Mouse (Mus musculus) midbrain, embryonic 13.5 days (tissue): ENCODE data around the gene Cldnd1. TPM values are rescaled to one million over a fixed set of nuclear protein-coding genes. Genes with fewer than 3 reads are reported as not detected.
A peak's percentile ranks its signal among the peaks of the same experiment; 100 is the strongest.

ENCODE experiments used
- ATAC-seq: fragments of 200-750 bp; cut with Nextera tagmentation; 2 replicates; pipeline ENCODE4 v1.8.0; 2017; ENCODE audit warnings: mild to moderate bottlenecking, moderate TSS enrichment, moderate library complexity
- H3K27ac ChIP-seq: fragments of 300-500 bp; sonication (generic); 2 replicates; pipeline ENCODE4 v1.5.1; 2015; ENCODE audit warnings: inconsistent platforms, mild to moderate bottlenecking, moderate library complexity
- H3K27me3 ChIP-seq: fragments of 300-500 bp; sonication (generic); 2 replicates; pipeline ENCODE4 v1.6.1; 2015; ENCODE audit warnings: mild to moderate bottlenecking, inconsistent platforms
- H3K36me3 ChIP-seq: fragments of 300-500 bp; sonication (generic); 2 replicates; pipeline ENCODE4 v1.6.1; 2015; ENCODE audit warnings: mild to moderate bottlenecking, inconsistent platforms
- H3K4me1 ChIP-seq: fragments of 300-500 bp; sonication (generic); replicated peaks from 2 replicates; pipeline ENCODE4 v1.6.1; 2015; ENCODE audit warnings: inconsistent platforms
- H3K4me2 ChIP-seq: fragments of 300-500 bp; sonication (generic); replicated peaks from 2 replicates; pipeline ENCODE4 v1.6.1; 2015; ENCODE audit warnings: moderate library complexity, mild to moderate bottlenecking, inconsistent platforms
- H3K4me3 ChIP-seq: fragments of 300-500 bp; sonication (generic); replicated peaks from 2 replicates; pipeline ENCODE4 v1.5.1; 2015; ENCODE audit warnings: mild to moderate bottlenecking, inconsistent platforms
- H3K9ac ChIP-seq: fragments of 300-500 bp; sonication (generic); replicated peaks from 2 replicates; pipeline ENCODE4 v1.6.1; 2015; ENCODE audit warnings: mild to moderate bottlenecking, inconsistent platforms
- H3K9me3 ChIP-seq: fragments of 300-500 bp; sonication (generic); 2 replicates; pipeline ENCODE4 v1.6.1; 2016; ENCODE audit warnings: mild to moderate bottlenecking, inconsistent platforms
- WGBS: fragments of 180-500 bp; shearing (Covaris S2); methylation state at CpG from one replicate; pipeline ENCODE4 v1.1.7; 2015; 5-methylcytosine and 5-hydroxymethylcytosine counted together
- polyA plus RNA-seq: library from polyadenylated mRNA; unstranded; fragments of >200 nt; fragmentation: Nextera tagmentation; extraction: Ambion mirVana; gene quantifications from 2 replicates; pipeline ENCODE4 v1.2.1, GENCODE M21; 2015

The Cldnd1 gene
- polyA plus RNA-seq, 1 experiment from 2014 or later, result 113 TPM

DNA sequence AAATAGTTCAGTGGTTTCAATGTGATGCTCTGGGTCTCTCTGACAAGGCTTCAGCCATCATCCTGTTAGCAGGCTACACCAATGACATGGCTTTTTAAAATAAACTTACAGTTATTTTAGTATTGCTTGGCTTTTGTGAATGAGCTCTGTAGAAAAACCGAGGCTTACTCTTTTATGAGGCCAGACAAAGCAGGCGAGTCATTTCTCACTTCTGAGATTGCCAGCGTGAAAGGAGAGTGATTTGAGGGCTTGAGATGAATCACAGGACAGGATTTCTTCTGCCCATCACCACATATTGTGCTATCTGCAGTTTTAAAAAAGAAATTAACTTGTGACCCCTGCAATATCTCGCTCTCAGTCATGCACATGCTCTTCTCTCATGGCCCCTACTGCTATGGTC lies 12.7 kb upstream of the Cldnd1 start:
- Histone ChIP-seq H3K9me3 (no peaks in the 10 kb centered on the region), H3K4me1 (no peaks in the 10 kb centered on the region), H3K9ac (no peak overlapping the region), H3K27me3 (no peaks in the 10 kb centered on the region), H3K27ac (no peak overlapping the region), H3K4me3 (no peak overlapping the region), H3K4me2 (no peak overlapping the region), H3K36me3 (no peaks in the 10 kb centered on the region)
- ATAC-seq, result no peak
- WGBS, result 73% methylated on average over 4 of the region's 4 CpGs

DNA sequence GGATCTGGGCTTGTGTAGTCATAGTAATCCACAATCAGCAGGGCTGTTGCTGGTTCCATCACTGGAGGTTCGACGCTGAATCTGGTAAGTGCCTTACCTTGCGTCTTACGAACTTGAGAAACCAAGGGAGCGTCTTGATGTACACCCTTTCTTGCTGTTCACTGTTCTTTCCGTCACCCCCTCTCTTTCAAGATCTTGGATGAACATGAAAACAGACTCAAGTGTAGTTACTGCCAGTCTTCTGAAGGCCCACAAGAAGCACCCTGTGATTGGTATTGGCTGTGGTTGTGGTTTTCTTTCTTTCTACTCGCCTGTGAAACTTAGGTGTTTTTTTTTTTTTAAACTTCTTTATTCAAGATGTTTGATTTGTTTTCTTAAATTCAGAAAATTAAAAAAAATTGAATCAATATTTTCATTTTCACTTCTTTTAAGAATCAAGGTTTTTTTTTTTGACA lies 9.0 kb upstream of the Cldnd1 start, which contains the start of gene Gpr15:
Gpr15 (minus strand) TSS at position 405 of the 455 bp plus-strand sequence.
- H3K4me1 ChIP-seq, result no peaks in the 10 kb centered on the region
- H3K27ac ChIP-seq, result no peak within 1 kb of the TSS
- whole genome bisulfite sequencing, result 92% methylated on average over 7 of the region's 7 CpGs
- ATAC-seq, result no peak
- H3K9ac ChIP-seq, result no peak within 1 kb of the TSS
- no peaks in the 10 kb centered on the region for H3K9me3 ChIP-seq
- H3K27me3 ChIP-seq, result no peaks in the 10 kb centered on the region
- H3K36me3 ChIP-seq, result no peaks in the 10 kb centered on the region
- no peak within 1 kb of the TSS for H3K4me3 ChIP-seq
- H3K4me2 ChIP-seq, result no peak within 1 kb of the TSS

DNA sequence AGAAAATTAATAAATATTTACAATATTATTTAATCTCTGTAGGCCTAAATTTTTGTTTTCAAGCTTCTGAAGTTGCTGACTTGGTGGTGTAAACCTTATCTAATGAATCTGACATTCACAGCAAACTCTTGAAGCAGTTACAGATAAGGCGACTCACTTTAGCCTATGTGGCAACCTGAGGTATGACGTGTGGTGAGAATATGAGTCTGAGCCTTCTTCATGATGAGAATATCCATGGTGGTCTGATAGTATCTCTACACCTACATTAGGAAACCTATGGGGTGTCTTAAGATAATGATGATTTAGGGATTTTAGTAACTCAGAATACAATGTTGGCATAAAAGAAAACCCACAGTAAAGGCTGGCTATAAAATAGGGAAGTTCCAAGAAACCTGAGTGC lies 5.4 kb upstream of the Cldnd1 start:
- no peaks in the 10 kb centered on the region for H3K36me3 ChIP-seq
- WGBS, result 98% methylated on average over 2 of the region's 2 CpGs
- H3K27ac ChIP-seq, result no peak overlapping the region
- H3K27me3 ChIP-seq, result no peaks in the 10 kb centered on the region
- ATAC-seq, result no peak
- H3K4me3 ChIP-seq, result no peak overlapping the region
- no peak overlapping the region for H3K4me2 ChIP-seq
- H3K9me3 ChIP-seq, result no peaks in the 10 kb centered on the region
- H3K9ac ChIP-seq, result no peak overlapping the region
- no peaks in the 10 kb centered on the region for H3K4me1 ChIP-seq

DNA sequence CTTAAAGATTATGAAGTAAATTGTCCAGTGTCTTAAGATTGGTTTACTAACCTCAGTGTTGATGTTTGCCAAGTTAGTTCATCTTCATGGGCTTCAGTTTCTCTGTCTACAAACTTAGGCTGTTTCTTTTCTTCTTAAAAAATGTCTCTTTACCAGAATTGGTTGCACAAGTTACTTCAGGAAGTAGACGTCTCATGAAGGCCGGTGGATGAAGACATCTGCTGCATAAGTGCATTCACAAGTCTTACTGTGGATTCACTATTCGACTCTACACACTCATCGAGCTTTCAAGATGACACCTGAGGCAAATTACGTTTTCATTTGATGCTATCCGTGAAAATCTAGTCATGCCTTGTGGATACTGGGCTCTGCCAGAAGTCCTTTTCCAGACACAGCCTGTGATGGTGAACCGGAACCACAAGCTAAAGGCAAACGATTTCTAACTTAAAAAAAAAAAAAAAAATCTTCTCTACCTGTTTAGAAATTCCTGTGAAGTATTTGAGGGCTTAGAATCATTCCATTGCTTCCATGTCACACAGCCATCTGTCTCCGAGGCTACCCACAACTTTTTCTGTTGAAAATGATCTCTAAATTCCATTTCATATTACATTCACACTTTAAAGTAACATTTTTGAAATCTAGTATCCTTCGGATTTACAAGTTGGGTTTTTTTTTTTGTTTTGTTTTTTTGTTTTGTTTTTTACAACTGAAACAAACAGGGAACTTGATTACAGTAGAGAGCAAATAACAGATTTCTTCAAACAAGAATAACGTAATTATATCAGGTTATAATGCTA lies 832 bp upstream of the Cldnd1 start:
- no peaks in the 10 kb centered on the region for H3K27me3 ChIP-seq
- no peak for ATAC-seq
- no peak overlapping the region for H3K27ac ChIP-seq
- H3K4me3 ChIP-seq, result no peak overlapping the region
- WGBS, result 81% methylated on average over 11 of the region's 11 CpGs
- H3K9ac ChIP-seq, result no peak overlapping the region
- H3K4me2 ChIP-seq, result no peak overlapping the region; the same call in 1 of the 2 replicates
- H3K9me3 ChIP-seq, result no peaks in the 10 kb centered on the region
- peaks cover 14% of the 10 kb centered on the region for H3K4me1 ChIP-seq
- peaks cover 20% of the 10 kb centered on the region for H3K36me3 ChIP-seq

DNA sequence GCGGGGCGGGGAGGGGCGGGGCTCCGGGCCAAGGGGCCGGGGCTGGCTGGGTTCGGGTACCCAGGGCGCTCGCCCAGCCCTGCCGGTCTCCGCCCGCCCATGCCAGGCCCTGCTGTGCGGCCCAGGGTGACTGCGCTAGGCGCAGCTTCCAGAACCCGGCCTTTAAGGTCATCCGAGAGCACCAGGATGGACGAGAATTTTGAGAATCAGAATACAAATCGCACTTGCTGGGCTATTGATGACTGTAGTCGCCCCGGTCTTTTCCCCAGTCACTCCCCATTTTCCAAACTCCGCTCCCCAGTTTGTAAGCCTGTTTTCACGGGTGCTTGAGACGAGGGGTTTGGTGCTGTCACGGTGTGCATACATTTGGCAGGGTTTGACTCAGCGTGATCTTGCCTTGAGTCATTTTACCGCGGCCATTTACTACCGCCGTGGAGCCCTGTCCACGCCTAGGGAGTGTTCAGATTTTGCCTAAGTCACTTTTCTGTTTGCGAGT lies 514 bp downstream of the Cldnd1 start:
- WGBS, result 1% methylated on average over 28 of the region's 31 CpGs

DNA sequence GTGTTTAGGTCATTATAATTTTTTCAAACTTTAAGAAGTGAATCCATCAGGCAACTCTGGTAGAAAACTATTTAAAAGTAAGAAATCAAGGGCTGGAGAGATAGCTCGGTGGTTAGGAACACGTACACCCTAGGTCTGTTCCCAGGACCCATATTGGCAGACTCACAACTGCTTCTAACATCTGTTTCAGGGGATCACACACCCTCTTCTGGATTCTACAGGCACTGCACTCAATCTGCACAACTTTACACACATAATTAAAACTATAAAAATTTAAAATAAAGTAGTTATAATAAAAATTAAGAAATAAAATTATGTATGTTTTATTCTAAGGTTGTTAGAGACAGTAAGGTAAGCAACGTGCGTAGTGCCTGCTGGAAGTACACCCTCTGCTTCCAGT lies 10.5 kb downstream of the Cldnd1 start:
- no peaks in the 10 kb centered on the region for H3K4me1 ChIP-seq
- H3K27ac ChIP-seq, result no peak overlapping the region
- peaks cover 22% of the 10 kb centered on the region for H3K36me3 ChIP-seq
- no peaks in the 10 kb centered on the region; the same call in 1 of the 2 replicates for H3K9me3 ChIP-seq
- WGBS, result 86% methylated on average over 4 of the region's 4 CpGs
- H3K4me2 ChIP-seq, result no peak overlapping the region
- H3K27me3 ChIP-seq, result no peaks in the 10 kb centered on the region
- ATAC-seq, result no peak
- no peak overlapping the region for H3K9ac ChIP-seq
- no peak overlapping the region for H3K4me3 ChIP-seq

More for the DNA sequence above, 514 bp downstream of the Cldnd1 start:
- Histone ChIP-seq H3K4me2 (peak overlapping the region; percentile 69), H3K27me3 (no peaks in the 10 kb centered on the region), H3K27ac (peak overlapping the region; percentile 87), H3K9me3 (no peaks in the 10 kb centered on the region), H3K36me3 (peaks cover 32% of the 10 kb centered on the region), H3K4me1 (peaks cover 14% of the 10 kb centered on the region), H3K9ac (peak overlapping the region; percentile 87), H3K4me3 (peak overlapping the region; percentile 78)
- peak; percentile 96 for ATAC-seq

DNA sequence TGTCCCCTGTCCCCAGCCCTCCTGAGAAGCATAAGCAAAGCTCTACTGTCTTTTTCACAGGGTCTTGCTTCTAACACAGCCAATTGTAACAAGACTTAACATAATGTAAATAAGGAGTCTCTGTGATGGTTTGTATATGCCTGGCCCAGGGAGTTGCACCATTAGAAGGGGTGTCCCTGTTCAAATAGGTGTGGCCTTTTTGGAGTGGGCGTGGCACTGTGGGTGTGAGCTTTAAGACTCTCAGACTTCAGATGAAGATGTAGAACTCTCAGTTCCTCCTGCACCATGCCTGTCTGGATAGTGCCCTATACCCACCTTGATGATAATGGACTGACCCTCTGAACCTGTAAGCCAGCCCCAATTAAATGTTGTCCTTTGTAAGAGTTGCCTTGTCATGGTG lies 11.1 kb downstream of the Cldnd1 start:
- Histone ChIP-seq H3K4me2 (no peak overlapping the region), H3K9ac (no peak overlapping the region), H3K4me1 (no peaks in the 10 kb centered on the region), H3K9me3 (no peaks in the 10 kb centered on the region; the same call in 1 of the 2 replicates), H3K4me3 (no peak overlapping the region), H3K27ac (no peak overlapping the region), H3K27me3 (no peaks in the 10 kb centered on the region), H3K36me3 (peaks cover 17% of the 10 kb centered on the region)
- 87% methylated on average over 1 of the region's 1 CpGs for WGBS
- ATAC-seq, result no peak

DNA sequence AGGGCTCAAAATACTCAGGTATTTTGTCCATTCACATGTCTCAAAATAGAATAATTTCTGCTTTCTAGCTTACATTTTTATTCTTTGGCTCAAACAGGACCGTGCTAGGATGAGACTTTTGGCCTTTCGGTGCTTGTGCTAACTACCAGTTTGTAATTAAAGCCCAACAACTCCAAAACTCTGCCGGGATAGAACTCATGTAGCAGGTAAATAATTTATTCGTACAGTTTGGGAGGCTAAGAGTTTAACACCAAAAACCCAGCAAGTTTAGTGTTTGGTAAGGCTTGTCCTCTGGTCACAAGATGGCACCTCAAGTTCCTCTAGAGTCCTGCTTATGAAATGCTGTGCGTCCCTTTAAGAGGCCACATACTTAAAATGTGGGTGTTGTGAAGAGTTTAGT lies 13.0 kb downstream of the Cldnd1 start:
- H3K4me1 ChIP-seq, result no peaks in the 10 kb centered on the region
- H3K36me3 ChIP-seq, result no peaks in the 10 kb centered on the region; the same call in 1 of the 2 replicates
- no peak overlapping the region for H3K9ac ChIP-seq
- no peaks in the 10 kb centered on the region; the same call in 1 of the 2 replicates for H3K9me3 ChIP-seq
- no peaks in the 10 kb centered on the region for H3K27me3 ChIP-seq
- no peak overlapping the region for H3K4me3 ChIP-seq
- 93% methylated on average over 5 of the region's 5 CpGs for WGBS
- H3K4me2 ChIP-seq, result no peak overlapping the region
- H3K27ac ChIP-seq, result no peak overlapping the region
- no peak for ATAC-seq

DNA sequence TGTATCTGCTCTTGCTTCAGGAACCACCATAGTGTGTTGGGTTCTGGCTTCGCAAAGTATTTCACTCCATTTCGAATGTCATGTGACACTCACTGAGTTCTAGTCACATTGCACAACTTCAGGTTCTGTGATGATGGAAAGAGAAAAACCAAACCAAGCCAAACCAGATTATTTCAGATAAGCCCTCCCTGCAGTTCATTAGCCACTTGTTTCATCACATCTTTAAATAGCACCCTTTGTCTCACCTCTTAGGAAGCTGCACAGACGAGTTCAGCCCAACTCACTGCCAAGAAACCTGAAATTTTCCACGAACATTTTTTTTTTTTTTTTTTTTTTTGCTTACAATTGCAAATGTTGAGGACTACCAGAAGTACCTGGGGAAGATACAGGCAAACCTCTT lies 19.0 kb downstream of the Cldnd1 start:
- Histone ChIP-seq H3K36me3 (no peaks in the 10 kb centered on the region), H3K4me1 (no peaks in the 10 kb centered on the region), H3K4me2 (no peak overlapping the region), H3K27ac (no peak overlapping the region), H3K9me3 (no peaks in the 10 kb centered on the region), H3K9ac (no peak overlapping the region), H3K4me3 (no peak overlapping the region), H3K27me3 (no peaks in the 10 kb centered on the region)
- 82% methylated on average over 4 of the region's 4 CpGs for WGBS
- ATAC-seq, result no peak

DNA sequence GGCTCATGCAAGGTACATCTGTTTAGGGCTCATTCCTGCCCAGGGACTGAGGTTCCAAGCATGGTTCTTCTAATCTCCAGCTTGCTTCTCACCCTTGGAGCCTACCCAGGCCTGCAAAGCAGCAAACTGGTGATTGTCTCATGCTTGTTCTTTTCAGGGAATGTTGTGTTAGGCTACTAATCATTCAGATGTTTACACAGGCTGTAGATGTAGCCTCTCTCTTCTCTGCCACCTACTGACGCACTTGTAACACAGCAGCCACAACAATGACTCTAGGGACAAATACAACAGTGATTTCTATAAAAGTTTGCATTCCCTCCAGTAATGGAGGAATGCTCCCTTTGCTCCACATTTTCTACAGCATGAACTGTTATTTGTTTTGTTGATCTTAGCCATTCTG lies 23.6 kb downstream of the Cldnd1 start:
- no peaks in the 10 kb centered on the region for H3K36me3 ChIP-seq
- H3K4me3 ChIP-seq, result no peak overlapping the region
- no peaks in the 10 kb centered on the region for H3K27me3 ChIP-seq
- H3K4me2 ChIP-seq, result no peak overlapping the region
- no peak for ATAC-seq
- H3K4me1 ChIP-seq, result no peaks in the 10 kb centered on the region
- H3K9me3 ChIP-seq, result no peaks in the 10 kb centered on the region
- H3K27ac ChIP-seq, result no peak overlapping the region
- WGBS, result 40% methylated on average over 1 of the region's 1 CpGs
- H3K9ac ChIP-seq, result no peak overlapping the region

DNA sequence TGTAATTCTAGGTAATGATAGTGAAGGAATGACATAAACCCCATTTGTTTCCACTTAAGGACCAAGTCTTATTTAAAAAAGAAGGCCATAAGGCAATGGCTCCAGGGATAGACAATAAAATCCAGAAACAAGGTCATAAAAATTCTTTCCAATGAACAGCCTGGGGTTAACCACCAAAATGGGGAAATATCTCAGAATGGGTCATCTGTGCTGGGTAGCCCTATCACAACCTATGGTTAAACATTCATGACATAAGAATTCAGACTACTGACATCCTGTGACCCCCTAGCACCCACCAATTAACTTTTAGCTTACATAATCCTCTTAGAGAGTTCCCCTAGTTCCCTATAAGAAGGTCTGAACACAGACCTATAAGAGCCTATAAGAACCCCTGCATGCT lies 28.5 kb downstream of the Cldnd1 start:
- Histone ChIP-seq H3K27me3 (no peaks in the 10 kb centered on the region), H3K4me1 (no peaks in the 10 kb centered on the region), H3K4me2 (no peak overlapping the region), H3K9ac (no peak overlapping the region), H3K27ac (no peak overlapping the region), H3K4me3 (no peak overlapping the region), H3K9me3 (no peaks in the 10 kb centered on the region), H3K36me3 (no peaks in the 10 kb centered on the region)
- ATAC-seq, result no peak

DNA sequence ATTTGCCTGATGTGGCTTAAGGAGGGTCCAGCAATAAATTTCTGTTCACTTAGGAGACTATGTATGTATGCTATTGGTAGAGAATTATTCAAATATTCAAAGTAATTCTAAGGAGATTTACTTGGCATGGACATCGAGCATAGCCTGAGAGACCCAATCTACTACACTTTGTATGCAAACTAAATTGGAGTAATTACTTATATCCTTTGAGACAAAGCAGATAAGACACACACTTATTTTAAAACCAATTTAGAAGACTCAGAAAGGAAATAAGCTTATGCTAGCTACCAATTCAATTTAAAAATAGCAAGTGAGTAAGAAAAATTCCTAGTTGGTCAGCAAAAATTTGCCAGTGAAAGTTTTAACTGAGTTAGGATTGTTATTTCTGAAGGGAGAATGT lies 35.4 kb downstream of the Cldnd1 start, which contains the start of gene Olfr172:
Olfr172 (minus strand) TSS at position 101 of the 400 bp plus-strand sequence.
- WGBS, result 83% methylated on average over 1 of the region's 1 CpGs
- H3K4me2 ChIP-seq, result no peak within 1 kb of the TSS
- no peak for ATAC-seq
- H3K9me3 ChIP-seq, result no peaks in the 10 kb centered on the region
- H3K36me3 ChIP-seq, result no peaks in the 10 kb centered on the region
- no peak within 1 kb of the TSS for H3K27ac ChIP-seq
- H3K4me1 ChIP-seq, result no peaks in the 10 kb centered on the region
- no peaks in the 10 kb centered on the region for H3K27me3 ChIP-seq
- no peak within 1 kb of the TSS for H3K4me3 ChIP-seq
- no peak within 1 kb of the TSS for H3K9ac ChIP-seq
